Mouse (Mus musculus) lung, adult 18-20 months (tissue): ENCODE results near the gene Gm20838.
"Not testable (repeated sequence)": the region's sequence is repeated elsewhere in the genome, so short reads cannot be mapped to it uniquely, and the experiment has no call there.

Source experiments
- DNase-seq, 2 experiments: peaks; one replicate each; pipeline ENCODE4 v3.0.0; 2022; ENCODE audit warnings: mixed read lengths in 2 of 2

The Gm20838 gene

GRCm38 (mm10) chrY:33543064-33543463 is at the start of gene Gm20838:
Gene Gm20838 (minus strand): TSS chrY:33543164.
- not testable (repeated sequence) for DNase-seq
